Mouse (Mus musculus): ENCODE measurements around the gene Klhl40. TPM values are rescaled to one million over a fixed set of nuclear protein-coding genes. Genes with fewer than 3 reads are reported as not detected.

Gene Klhl40
- 0.27 and 0.45 TPM in 2 replicates for polyA plus RNA-seq (2015; fragmentation: Nextera tagmentation; extraction: Ambion mirVana)

- DNase-seq (no peak), ATAC-seq (ENCODE audit: low read depth) (no peak)
- Histone ChIP-seq H3K9me3 (replicated peaks) (no peaks in the 10 kb centered on the region), H3K4me2 (peak within 1 kb of the TSS; percentile 19; the same call in 1 of the 2 replicates), H3K36me3 (no peaks in the 10 kb centered on the region), H3K9ac (no peak within 1 kb of the TSS), H3K4me1 (replicated peaks) (no peaks in the 10 kb centered on the region), H3K27ac (no peak within 1 kb of the TSS), H3K4me3 (replicated peaks) (0 out of 2 replicates have a peak within 1 kb of the TSS, but pooled peaks have one; percentile 0), H3K27me3 (peaks cover 40% of the 10 kb centered on the region)
- WGBS (ENCODE audit: insufficient replicate concordance): 16% methylated on average over 30 of the region's 30 CpGs
Observed at GRCm38 (mm10) chr9:121777484-121778065, at the start of gene Klhl40. Gene Klhl40, plus strand, starts transcription at chr9:121777607.

DNA sequence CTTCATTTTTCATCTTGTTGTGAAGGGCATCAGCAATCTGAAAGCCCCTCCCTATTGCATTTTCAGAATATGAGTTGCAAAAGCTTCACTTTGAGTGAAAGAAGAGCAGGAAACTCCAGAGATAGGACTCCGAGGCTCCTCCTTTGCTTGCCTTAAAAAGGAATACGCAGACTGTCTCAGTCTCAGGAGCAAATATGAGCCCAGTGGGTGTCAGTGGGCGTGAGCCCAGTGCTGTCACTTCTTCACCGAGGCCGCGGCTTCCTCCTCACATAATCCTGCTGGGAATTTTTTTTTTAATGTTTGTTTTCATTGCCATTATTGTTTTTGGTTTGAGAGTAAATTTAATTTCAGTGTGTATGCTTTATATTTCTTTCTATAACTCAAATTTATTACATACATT, 36.9 kb upstream of the Klhl40 start:
- no peak overlapping the region for H3K4me2 ChIP-seq
- no peaks in the 10 kb centered on the region for H3K4me1 ChIP-seq (replicated peaks)
- H3K9me3 ChIP-seq (replicated peaks): no peaks in the 10 kb centered on the region
- no peak overlapping the region for H3K9ac ChIP-seq
- no peak for ATAC-seq (ENCODE audit: low read depth)
- 87% methylated on average over 6 of the region's 6 CpGs for WGBS (ENCODE audit: insufficient replicate concordance)
- peaks cover 72% of the 10 kb centered on the region for H3K36me3 ChIP-seq
- no peak overlapping the region for H3K27ac ChIP-seq
- no peaks in the 10 kb centered on the region for H3K27me3 ChIP-seq
- H3K4me3 ChIP-seq (replicated peaks): no peak overlapping the region
- DNase-seq: no peak

GRCm38 (mm10) chr9:121741168-121741567, 36.2 kb upstream of the Klhl40 start:
- ATAC-seq (ENCODE audit: low read depth): no peak
- 81% methylated on average over 3 of the region's 3 CpGs for WGBS (ENCODE audit: insufficient replicate concordance)
- Histone ChIP-seq H3K27ac (no peak overlapping the region), H3K4me1 (replicated peaks) (no peaks in the 10 kb centered on the region), H3K36me3 (peaks cover 71% of the 10 kb centered on the region), H3K27me3 (no peaks in the 10 kb centered on the region), H3K4me3 (replicated peaks) (no peak overlapping the region), H3K4me2 (no peak overlapping the region), H3K9me3 (replicated peaks) (no peaks in the 10 kb centered on the region), H3K9ac (no peak overlapping the region)
- no peak for DNase-seq

- Histone ChIP-seq H3K27me3 (no peaks in the 10 kb centered on the region), H3K9me3 (replicated peaks) (no peaks in the 10 kb centered on the region), H3K36me3 (peaks cover 87% of the 10 kb centered on the region), H3K27ac (no peak overlapping the region), H3K4me2 (no peak overlapping the region), H3K9ac (no peak overlapping the region), H3K4me1 (replicated peaks) (no peaks in the 10 kb centered on the region), H3K4me3 (replicated peaks) (no peak overlapping the region)
- DNase-seq (no peak), ATAC-seq (ENCODE audit: low read depth) (no peak)
- 61% methylated on average over 8 of the region's 8 CpGs for WGBS (ENCODE audit: insufficient replicate concordance)
Observed at GRCm38 (mm10) chr9:121744051-121744450, 33.4 kb upstream of the Klhl40 start.

GRCm38 (mm10) chr9:121752774-121753173, 24.6 kb upstream of the Klhl40 start:
- H3K4me3 ChIP-seq (replicated peaks): no peak overlapping the region
- WGBS (ENCODE audit: insufficient replicate concordance): 90% methylated on average over 9 of the region's 9 CpGs
- H3K4me1 ChIP-seq (replicated peaks): no peaks in the 10 kb centered on the region
- H3K4me2 ChIP-seq: no peak overlapping the region
- H3K27me3 ChIP-seq: peaks cover 2% of the 10 kb centered on the region
- ATAC-seq (ENCODE audit: low read depth): no peak
- DNase-seq: no peak
- H3K27ac ChIP-seq: no peak overlapping the region
- H3K36me3 ChIP-seq: peaks cover 87% of the 10 kb centered on the region
- no peak overlapping the region for H3K9ac ChIP-seq
- H3K9me3 ChIP-seq (replicated peaks): no peaks in the 10 kb centered on the region

DNA sequence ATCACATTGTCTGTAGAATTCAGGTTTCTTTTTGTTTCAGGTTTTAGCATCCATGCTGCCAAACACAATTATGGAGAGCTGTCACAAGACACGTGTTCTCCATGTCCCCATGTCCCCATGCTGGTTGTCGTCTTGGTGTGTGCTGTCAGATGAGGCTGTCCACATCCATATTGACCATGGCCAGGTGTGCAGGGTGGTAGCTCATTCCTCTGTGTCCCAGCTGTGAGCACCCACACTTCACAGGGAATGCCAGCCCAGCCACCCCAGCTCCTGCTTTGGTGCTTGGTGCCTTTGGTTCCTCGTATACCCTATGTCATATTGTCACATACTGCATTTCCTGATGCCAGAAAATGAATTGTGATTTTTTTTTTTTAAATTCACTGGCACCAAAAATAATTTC, 22.8 kb upstream of the Klhl40 start:
- ATAC-seq (ENCODE audit: low read depth) (no peak), DNase-seq (no peak)
- WGBS (ENCODE audit: insufficient replicate concordance): 77% methylated on average over 3 of the region's 3 CpGs
- no peak overlapping the region for H3K4me3 ChIP-seq (replicated peaks)
- no peak overlapping the region for H3K27ac ChIP-seq
- H3K4me2 ChIP-seq: no peak overlapping the region
- H3K9me3 ChIP-seq (replicated peaks): no peaks in the 10 kb centered on the region
- peaks cover 21% of the 10 kb centered on the region for H3K27me3 ChIP-seq
- peaks cover 69% of the 10 kb centered on the region for H3K36me3 ChIP-seq
- H3K4me1 ChIP-seq (replicated peaks): peaks cover 17% of the 10 kb centered on the region
- H3K9ac ChIP-seq: no peak overlapping the region

GRCm38 (mm10) chr9:121756785-121757184, 20.6 kb upstream of the Klhl40 start:
- Histone ChIP-seq H3K9me3 (replicated peaks) (no peaks in the 10 kb centered on the region), H3K4me1 (replicated peaks) (peaks cover 24% of the 10 kb centered on the region), H3K27me3 (peaks cover 42% of the 10 kb centered on the region), H3K4me3 (replicated peaks) (no peak overlapping the region), H3K36me3 (peaks cover 47% of the 10 kb centered on the region), H3K4me2 (no peak overlapping the region), H3K9ac (no peak overlapping the region), H3K27ac (no peak overlapping the region)
- WGBS (ENCODE audit: insufficient replicate concordance): 72% methylated on average over 3 of the region's 3 CpGs
- DNase-seq (no peak), ATAC-seq (ENCODE audit: low read depth) (no peak)

GRCm38 (mm10) chr9:121757432-121757831, 20.0 kb upstream of the Klhl40 start:
- DNase-seq (no peak), ATAC-seq (ENCODE audit: low read depth) (no peak)
- H3K36me3 ChIP-seq: peaks cover 41% of the 10 kb centered on the region
- WGBS (ENCODE audit: insufficient replicate concordance): 16% methylated on average over 3 of the region's 3 CpGs
- no peak overlapping the region for H3K27ac ChIP-seq
- H3K27me3 ChIP-seq: peaks cover 49% of the 10 kb centered on the region
- no peaks in the 10 kb centered on the region for H3K9me3 ChIP-seq (replicated peaks)
- no peak overlapping the region for H3K9ac ChIP-seq
- no peak overlapping the region for H3K4me3 ChIP-seq (replicated peaks)
- H3K4me1 ChIP-seq (replicated peaks): peaks cover 24% of the 10 kb centered on the region
- H3K4me2 ChIP-seq: no peak overlapping the region

- Histone ChIP-seq H3K4me1 (replicated peaks) (peaks cover 24% of the 10 kb centered on the region), H3K4me2 (peak overlapping the region; percentile 75), H3K9me3 (replicated peaks) (no peaks in the 10 kb centered on the region), H3K27ac (no peak overlapping the region), H3K36me3 (peaks cover 39% of the 10 kb centered on the region), H3K9ac (no peak overlapping the region), H3K4me3 (replicated peaks) (peak overlapping the region; percentile 61; the same call in 1 of the 2 replicates), H3K27me3 (peaks cover 49% of the 10 kb centered on the region)
- 61% methylated on average over 10 of the region's 10 CpGs for WGBS (ENCODE audit: insufficient replicate concordance)
- no peak for DNase-seq
- ATAC-seq (ENCODE audit: low read depth): no peak
Observed at GRCm38 (mm10) chr9:121757835-121758814, 19.3 kb upstream of the Klhl40 start.

DNA sequence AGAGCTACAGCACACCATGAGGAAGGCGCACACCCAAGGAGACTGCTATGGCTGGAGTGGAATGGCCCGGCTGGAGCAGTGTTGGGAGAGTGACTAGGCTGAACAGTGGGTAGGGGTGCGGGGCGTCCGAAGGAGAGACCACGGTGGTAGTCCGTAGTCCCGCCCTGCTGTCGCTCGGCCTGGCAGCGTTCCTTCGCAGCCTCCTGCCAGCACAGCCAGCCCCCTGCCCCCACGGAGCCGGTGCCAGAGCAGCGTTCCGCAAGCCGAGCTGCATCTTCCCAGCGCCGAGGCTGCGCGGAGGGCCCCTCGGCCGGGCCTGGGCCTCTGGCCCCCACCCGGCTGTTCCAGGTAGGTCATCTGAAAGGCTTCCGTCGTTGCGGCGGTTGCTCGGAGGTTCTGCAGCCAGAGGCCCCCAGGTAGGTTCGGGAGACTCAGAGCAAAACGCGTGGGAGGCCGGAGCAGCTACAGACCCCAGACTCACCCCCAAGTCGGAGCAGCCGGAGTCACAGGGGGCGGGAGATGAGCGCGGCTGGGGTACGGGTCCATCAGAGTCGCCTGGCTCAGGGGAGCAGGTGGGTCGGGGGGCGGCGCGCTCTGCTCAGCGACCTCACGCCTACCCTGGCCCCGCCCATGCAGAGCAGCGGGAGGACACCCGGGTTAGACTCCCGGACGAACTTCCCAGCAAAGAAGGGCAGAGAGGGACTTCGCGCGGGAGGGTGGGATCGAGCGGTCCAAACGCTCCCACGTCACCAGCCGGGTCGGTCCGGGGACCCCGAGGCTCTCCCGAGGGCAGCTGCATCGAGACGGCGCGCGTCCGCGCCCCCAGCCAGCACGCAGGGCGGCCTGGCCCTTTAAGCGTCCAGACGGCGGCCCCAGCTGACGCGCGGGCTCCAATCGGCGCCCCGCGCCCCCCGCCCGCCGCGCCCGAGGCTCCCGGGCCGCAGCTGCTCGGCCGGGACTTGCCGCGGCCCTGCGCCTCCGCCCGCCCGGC, 18.0 kb upstream of the Klhl40 start, which contains the start of gene Zfp651:
Gene Zfp651 (plus strand): TSS at position 240 of the 991 bp plus-strand sequence.
- WGBS (ENCODE audit: insufficient replicate concordance): under 1% methylated on average over 86 of the region's 97 CpGs
- Histone ChIP-seq H3K9ac (peak within 1 kb of the TSS; percentile 71), H3K36me3 (peaks cover 27% of the 10 kb centered on the region), H3K9me3 (replicated peaks) (no peaks in the 10 kb centered on the region), H3K27ac (peak within 1 kb of the TSS; percentile 16; the same call in 1 of the 2 replicates), H3K4me2 (peak within 1 kb of the TSS; percentile 75), H3K4me1 (replicated peaks) (peaks cover 24% of the 10 kb centered on the region), H3K27me3 (peaks cover 49% of the 10 kb centered on the region), H3K4me3 (replicated peaks) (peak within 1 kb of the TSS; percentile 61)
- DNase-seq (no peak), ATAC-seq (ENCODE audit: low read depth) (peak; percentile 43)

All from liver, embryonic 13.5 days (tissue).